Mouse (Mus musculus) activated CD4-positive, CD25-positive, alpha-beta regulatory T cell, adult 9 weeks (primary cell): Measurements from ENCODE around the gene Olfr107. TPM values are rescaled to one million over a fixed set of nuclear protein-coding genes. Genes with fewer than 3 reads are reported as not detected.

ENCODE experiments used
- polyA plus RNA-seq: library from polyadenylated mRNA; unstranded; fragments of 100-300 nt; shearing (Covaris generic); gene quantifications from one replicate; pipeline ENCODE4 v1.2.1, GENCODE M21; 2017

The Olfr107 gene
- not detected for polyA plus RNA-seq

DNA sequence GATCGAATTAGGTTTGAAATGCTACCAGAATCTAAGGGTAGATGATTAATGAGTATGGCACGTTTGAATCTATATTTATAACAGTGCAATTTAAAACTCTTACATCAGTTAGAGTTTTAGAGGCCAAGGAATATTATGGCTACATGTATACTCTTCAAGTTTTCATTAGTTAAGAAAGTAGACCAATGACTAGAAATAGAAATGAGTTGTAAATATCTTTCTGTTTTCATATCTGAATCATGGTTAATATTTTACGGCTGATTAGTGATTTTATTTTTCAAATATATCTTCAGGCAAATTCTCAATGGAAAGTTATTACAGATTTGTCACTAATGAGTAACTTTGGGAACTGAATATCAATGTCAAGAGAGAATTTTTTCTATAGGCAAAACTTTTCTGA lies at the start of gene Olfr107:
Gene Olfr107, plus strand, starts transcription at position 301 of the 400 bp plus-strand sequence.

DNA sequence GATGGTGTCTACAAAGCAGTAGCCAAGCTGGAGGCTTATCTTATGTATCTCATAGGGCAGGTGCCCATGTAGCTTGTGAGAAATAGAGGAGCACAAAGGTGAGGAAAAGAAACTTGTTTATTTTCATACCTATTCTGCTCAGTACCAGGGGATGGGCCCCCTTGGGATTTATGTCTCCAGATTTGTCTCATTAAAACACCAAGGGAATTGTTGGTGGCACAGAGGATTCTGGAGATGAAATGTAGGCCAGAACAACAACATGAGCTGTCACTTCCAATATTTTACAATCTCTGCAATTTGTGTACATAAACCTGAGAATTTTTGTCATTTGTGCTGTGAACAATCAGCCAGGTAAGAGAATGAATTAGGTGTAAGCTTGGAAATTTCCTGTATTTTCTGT lies 39.7 kb upstream of the Olfr107 start, which contains the start of gene Olfr104-ps:
Gene Olfr104-ps, plus strand, starts transcription at position 301 of the 400 bp plus-strand sequence.

DNA sequence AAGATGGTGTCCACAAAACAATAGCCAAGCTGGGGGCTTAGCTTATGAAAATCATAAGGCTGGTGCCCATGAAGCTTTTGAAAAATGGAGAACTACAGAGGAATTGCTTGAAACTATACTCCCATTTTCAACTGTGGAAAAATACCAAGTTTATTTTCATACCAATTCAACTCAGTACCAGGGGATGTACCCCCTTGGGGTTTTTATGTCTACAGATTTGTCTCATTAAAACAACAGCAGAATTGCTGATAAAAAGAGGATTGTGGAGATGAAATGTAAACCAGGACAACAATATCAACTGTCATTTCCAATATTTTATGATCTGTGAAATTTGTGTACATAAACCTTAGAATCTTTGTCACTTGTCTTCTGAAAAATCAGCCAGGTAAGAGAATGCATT lies 20.3 kb upstream of the Olfr107 start, which contains the start of gene Olfr105-ps:
Gene Olfr105-ps, plus strand, starts transcription at position 301 of the 400 bp plus-strand sequence.

DNA sequence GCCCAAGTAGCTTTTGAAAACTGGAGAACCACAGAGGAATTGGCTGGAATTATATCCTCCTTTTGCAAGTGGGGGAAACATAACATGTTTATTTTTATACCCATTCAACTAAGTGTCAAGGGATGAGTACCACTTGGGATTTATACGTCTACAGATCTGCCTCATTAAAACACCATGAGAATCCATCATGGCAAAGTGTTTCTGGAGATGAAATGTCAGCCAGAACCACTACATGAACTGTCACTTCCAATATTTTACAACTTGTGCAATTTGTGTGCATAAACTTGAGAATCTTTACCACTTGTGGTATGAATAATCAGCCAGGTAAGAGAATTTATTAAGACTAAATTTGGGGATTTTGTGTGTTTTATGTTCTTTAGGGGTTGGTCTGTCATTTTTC lies 8.9 kb upstream of the Olfr107 start, which contains the start of gene Olfr106-ps:
Gene Olfr106-ps, plus strand, starts transcription at position 301 of the 400 bp plus-strand sequence.

DNA sequence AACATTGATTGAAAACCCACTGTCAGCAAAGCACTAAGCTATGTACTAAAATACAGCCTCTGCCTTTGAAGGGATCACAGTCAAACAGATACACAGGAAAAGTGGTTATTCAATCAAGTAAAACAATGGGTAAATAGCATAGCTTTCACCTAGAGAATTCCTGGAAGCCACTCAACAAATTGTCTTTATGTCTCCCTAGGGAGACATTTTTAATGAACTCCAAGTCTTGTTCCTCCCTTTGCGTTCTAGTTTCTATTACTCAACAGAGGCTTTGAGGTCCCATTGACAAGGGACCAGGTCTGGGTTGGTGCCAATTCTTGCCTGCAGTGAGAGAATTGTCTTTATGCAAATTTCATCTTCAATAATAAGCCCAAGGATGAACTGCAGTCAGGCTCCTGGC lies 46.2 kb downstream of the Olfr107 start, which contains the start of gene Olfr108:
Gene Olfr108, plus strand, starts transcription at position 301 of the 400 bp plus-strand sequence.

Other genes starting within 250 kb of the Olfr107 start
- gene Olfr93, start 237.7 kb upstream of the Olfr107 start, polyA plus RNA-seq: not detected
- gene Ubd, start 205.3 kb upstream of the Olfr107 start, polyA plus RNA-seq: 0.70 TPM
- gene Olfr94, start 198.2 kb upstream of the Olfr107 start, polyA plus RNA-seq: not detected
- not detected for gene Olfr95, start 186.1 kb upstream of the Olfr107 start, polyA plus RNA-seq
- not detected for gene Olfr96, start 179.1 kb upstream of the Olfr107 start, polyA plus RNA-seq
- gene Olfr97, start 161.9 kb upstream of the Olfr107 start, polyA plus RNA-seq: not detected
- gene Olfr98, start 135.5 kb upstream of the Olfr107 start, polyA plus RNA-seq: not detected
- 138 TPM for gene H2-M3, start 129.0 kb upstream of the Olfr107 start, polyA plus RNA-seq
- gene Olfr99, start 115.8 kb upstream of the Olfr107 start, polyA plus RNA-seq: 4.1 TPM
- 0.10 TPM for gene Olfr101, start 94.9 kb upstream of the Olfr107 start, polyA plus RNA-seq
- not detected for gene Olfr102, start 82.2 kb upstream of the Olfr107 start, polyA plus RNA-seq
- not detected for gene Olfr103, start 59.5 kb upstream of the Olfr107 start, polyA plus RNA-seq
- gene Olfr104-ps, start 39.6 kb upstream of the Olfr107 start, polyA plus RNA-seq: not detected
- not detected for gene Olfr105-ps, start 20.2 kb upstream of the Olfr107 start, polyA plus RNA-seq
- not detected for gene Olfr106-ps, start 8.8 kb upstream of the Olfr107 start, polyA plus RNA-seq
- gene Olfr108, start 46.3 kb downstream of the Olfr107 start, polyA plus RNA-seq: not detected
- not detected for gene Olfr109, start 59.7 kb downstream of the Olfr107 start, polyA plus RNA-seq
- not detected for gene H2-M2, start 84.3 kb downstream of the Olfr107 start, polyA plus RNA-seq
- not detected for gene Olfr110, start 93.2 kb downstream of the Olfr107 start, polyA plus RNA-seq
- gene Olfr111, start 108.8 kb downstream of the Olfr107 start, polyA plus RNA-seq: not detected
- gene Olfr112, start 170.2 kb downstream of the Olfr107 start, polyA plus RNA-seq: not detected
- not detected for gene Olfr113, start 178.4 kb downstream of the Olfr107 start, polyA plus RNA-seq
- gene Olfr114, start 193.5 kb downstream of the Olfr107 start, polyA plus RNA-seq: not detected
- gene Olfr115, start 227.9 kb downstream of the Olfr107 start, polyA plus RNA-seq: not detected
- not detected for gene Olfr116, start 228.0 kb downstream of the Olfr107 start, polyA plus RNA-seq